Mouse (Mus musculus) myocyte (in vitro differentiated cells): ENCODE results near the gene Hist1h1d. TPM values are rescaled to one million over a fixed set of nuclear protein-coding genes. Genes with fewer than 3 reads are reported as not detected.
A peak's percentile ranks its signal among the peaks of the same experiment; 100 is the strongest.
"Not testable (repeated sequence)": the region's sequence is repeated elsewhere in the genome, so short reads cannot be mapped to it uniquely, and the experiment has no call there.

Source experiments
- H3K27me3 ChIP-seq: one replicate; pipeline ENCODE4 v1.6.1; 2011; ENCODE audit not compliant: control insufficient read depth, insufficient read depth, insufficient read length
- H3K36me3 ChIP-seq: one replicate; pipeline ENCODE4 v1.6.1; 2011; ENCODE audit not compliant: control insufficient read depth, insufficient read depth
- H3K4me2 ChIP-seq: one replicate; pipeline ENCODE4 v1.6.1; 2011; ENCODE audit warnings: low read depth, control low read depth
- H3K4me3 ChIP-seq: one replicate; pipeline ENCODE4 v1.5.1; 2011; ENCODE audit warnings: mild to moderate bottlenecking, control low read depth, moderate library complexity
- H3K79me2 ChIP-seq: one replicate; pipeline ENCODE4 v1.6.1; 2011; ENCODE audit not compliant: control insufficient read depth, insufficient read depth
- H3ac ChIP-seq: one replicate; pipeline ENCODE4 v1.6.1; 2011; ENCODE audit not compliant: control insufficient read depth, insufficient read length
- CEBPB ChIP-seq: IDR thresholded peaks from 2 replicates; pipeline ENCODE4 v1.6.1; 2011; ENCODE audit warnings: mild to moderate bottlenecking, moderate library complexity; ENCODE audit not compliant: poor library complexity, insufficient read depth, severe bottlenecking
- E2F4 ChIP-seq: IDR thresholded peaks from one replicate; pipeline ENCODE4 v1.6.1; 2011; ENCODE audit warnings: mild to moderate bottlenecking, control low read depth, moderate library complexity; ENCODE audit not compliant: insufficient read depth
- MAX ChIP-seq: IDR thresholded peaks from one replicate; pipeline ENCODE4 v1.6.1; 2011; ENCODE audit warnings: low read depth, mild to moderate bottlenecking, control low read depth
- MYOD1 ChIP-seq, 3 experiments: IDR thresholded peaks; one replicate each; pipeline ENCODE4 v1.6.1; 2011; ENCODE audit warnings: control low read depth in 2 of 3, low read depth in 2 of 3, mild to moderate bottlenecking in 2 of 3, moderate library complexity in 1 of 3; ENCODE audit not compliant: insufficient read length in 2 of 3, control insufficient read depth in 1 of 3
- MYOG ChIP-seq, 3 experiments: IDR thresholded peaks; one replicate each; pipeline ENCODE4 v1.6.1; 2011; ENCODE audit warnings: control low read depth in 2 of 3, low read depth in 2 of 3, mild to moderate bottlenecking in 2 of 3; ENCODE audit not compliant: insufficient read length in 2 of 3, control insufficient read depth in 1 of 3, insufficient read depth in 1 of 3
- POLR2A ChIP-seq: IDR thresholded peaks from one replicate; pipeline ENCODE4 v1.6.1; 2011; ENCODE audit warnings: low read depth, mild to moderate bottlenecking, control low read depth, moderate library complexity; ENCODE audit not compliant: insufficient read length
- POLR2AphosphoS2 ChIP-seq: IDR thresholded peaks from one replicate; pipeline ENCODE4 v1.6.1; 2011; ENCODE audit warnings: low read depth, control low read depth; ENCODE audit not compliant: insufficient read length
- REST ChIP-seq: IDR thresholded peaks from one replicate; pipeline ENCODE4 v1.6.1; 2011; ENCODE audit warnings: mild to moderate bottlenecking, control low read depth, moderate library complexity; ENCODE audit not compliant: insufficient read depth, insufficient read length
- SRF ChIP-seq: IDR thresholded peaks from one replicate; pipeline ENCODE4 v1.6.1; 2011; ENCODE audit warnings: low read depth; ENCODE audit not compliant: control insufficient read depth, insufficient read length
- TCF12 ChIP-seq: IDR thresholded peaks from one replicate; pipeline ENCODE4 v1.6.1; 2011; ENCODE audit warnings: mild to moderate bottlenecking, control low read depth; ENCODE audit not compliant: poor library complexity, insufficient read depth, severe bottlenecking
- TCF3 ChIP-seq: IDR thresholded peaks from one replicate; pipeline ENCODE4 v1.6.1; 2011; ENCODE audit warnings: low read depth, control low read depth; ENCODE audit not compliant: insufficient read length
- USF1 ChIP-seq: IDR thresholded peaks from one replicate; pipeline ENCODE4 v1.6.1; 2011; ENCODE audit warnings: low read depth, mild to moderate bottlenecking, control low read depth, moderate library complexity
- polyA plus RNA-seq: library from polyadenylated mRNA; unstranded; fragments of >200 nt; fragmentation: generic; extraction: Trizol; gene quantifications from one replicate; pipeline ENCODE4 v1.2.1, GENCODE M21; 2012; ENCODE audit warnings: missing spikeins

Hist1h1d gene
- polyA plus RNA-seq, 1 experiment, result 0.65 TPM

DNA sequence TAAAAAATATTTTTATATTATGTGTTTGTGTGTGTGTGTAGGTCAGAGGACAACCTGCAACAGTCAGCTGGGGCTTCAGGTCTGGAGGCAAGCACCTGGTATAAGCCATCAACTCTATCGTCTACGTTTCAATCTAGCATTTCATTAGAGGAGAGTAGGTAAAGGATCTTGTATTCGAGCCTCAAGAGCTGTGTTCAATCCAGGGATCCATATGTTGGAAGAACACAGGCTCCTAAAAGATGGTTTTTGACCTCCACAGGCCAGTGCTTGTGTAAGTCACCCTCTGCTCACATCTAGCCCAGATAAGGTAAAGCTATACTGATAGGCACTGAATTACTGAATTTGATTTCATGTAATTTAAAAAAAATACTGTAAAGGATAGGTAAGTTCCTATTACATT, 3.8 kb downstream of the Hist1h1d start:
- Histone ChIP-seq H3K36me3 (no peaks in the 10 kb centered on the region), H3K4me2 (peak overlapping the region; percentile 68), H3K79me2 (no peaks in the 10 kb centered on the region), H3K4me3 (peak overlapping the region; percentile 52), H3K27me3 (no peaks in the 10 kb centered on the region), H3ac (no peak overlapping the region)
- TF ChIP-seq SRF, result no peak
- no peak for TF ChIP-seq MYOD1 (IDR thresholded peaks at IDR 0.05; ENCODE audit: control insufficient read depth in 1 of 3, insufficient read length in 2 of 3, low read depth in 2 of 3)
- TF ChIP-seq TCF12, result no peak
- no peak for TF ChIP-seq POLR2A
- no peak for TF ChIP-seq E2F4
- TF ChIP-seq CEBPB, result no peak
- no peak for TF ChIP-seq MAX
- TF ChIP-seq TCF3, result no peak
- TF ChIP-seq REST, result no peak
- no peak for TF ChIP-seq USF1
- TF ChIP-seq POLR2AphosphoS2, result no peak
- TF ChIP-seq MYOG (IDR thresholded peaks at IDR 0.05; ENCODE audit: control insufficient read depth in 1 of 3, insufficient read depth in 1 of 3, insufficient read length in 2 of 3, low read depth in 2 of 3), result no peak

DNA sequence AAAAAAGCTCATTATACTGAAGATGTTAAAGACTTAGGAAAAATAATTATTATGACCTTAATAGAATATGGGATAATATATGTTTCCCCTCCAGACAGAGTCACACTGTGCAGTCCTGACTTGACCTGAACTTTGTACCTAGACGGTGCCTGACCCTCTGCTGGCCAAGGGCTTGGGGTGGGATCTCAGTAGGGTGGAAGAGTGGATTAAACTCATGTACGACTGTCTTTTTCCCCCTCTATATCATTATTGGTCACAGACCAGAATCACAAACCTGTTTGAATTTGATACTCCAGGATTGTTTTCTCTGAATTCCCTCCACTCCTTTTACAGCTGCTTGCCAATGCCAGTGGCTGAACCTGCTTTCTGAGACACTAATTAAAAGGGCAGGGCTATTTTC, 7.6 kb downstream of the Hist1h1d start:
- not testable (repeated sequence) for H3ac ChIP-seq, H3K36me3 ChIP-seq, H3K79me2 ChIP-seq, H3K27me3 ChIP-seq, H3K4me2 ChIP-seq, H3K4me3 ChIP-seq

DNA sequence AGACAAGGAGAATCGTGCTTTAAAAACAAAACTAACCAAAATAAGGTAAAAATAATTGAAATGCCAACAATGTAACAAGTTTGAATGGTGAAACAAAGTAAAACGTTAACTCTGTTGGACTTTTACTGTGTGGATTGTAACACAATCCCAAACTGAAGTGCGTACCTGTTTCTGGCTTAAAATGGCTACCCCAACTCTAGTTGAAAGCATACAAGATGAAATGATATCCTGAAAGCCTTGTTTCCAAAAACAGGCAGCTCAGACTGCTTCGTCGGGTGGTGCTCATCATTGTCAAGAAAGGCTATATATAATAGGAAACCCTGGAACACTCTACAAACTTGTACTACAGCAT, 8.4 kb downstream of the Hist1h1d start:
- H3K4me3 ChIP-seq, result peak overlapping the region; percentile 28

GRCm38 (mm10) chr13:23561883-23562659, 9.0 kb downstream of the Hist1h1d start, which contains the start of gene Hist1h3e:
Gene Hist1h3e (minus strand): TSS chr13:23562369.
- H3K27me3 ChIP-seq, H3K79me2 ChIP-seq, H3K36me3 ChIP-seq, H3ac ChIP-seq: not testable (repeated sequence)
- H3K4me2 ChIP-seq, result peak within 1 kb of the TSS; percentile 99
- peak; percentile 95 for TF ChIP-seq POLR2AphosphoS2
- peak within 1 kb of the TSS; percentile 28 for H3K4me3 ChIP-seq

More for the DNA sequence above, 8.4 kb downstream of the Hist1h1d start:
- not testable (repeated sequence) for H3K27me3 ChIP-seq, H3K79me2 ChIP-seq, H3ac ChIP-seq, H3K36me3 ChIP-seq
- peak overlapping the region; percentile 99 for H3K4me2 ChIP-seq

GRCm38 (mm10) chr13:23562699-23563462, 9.8 kb downstream of the Hist1h1d start:
- no peaks in the 10 kb centered on the region for H3K36me3 ChIP-seq
- no peak for TF ChIP-seq TCF12
- no peak for TF ChIP-seq USF1
- TF ChIP-seq POLR2A, result no peak
- no peak for TF ChIP-seq MAX
- TF ChIP-seq REST, result no peak
- TF ChIP-seq E2F4, result no peak
- no peak for TF ChIP-seq MYOG (IDR thresholded peaks at IDR 0.05; ENCODE audit: control insufficient read depth in 1 of 3, insufficient read depth in 1 of 3, insufficient read length in 2 of 3, low read depth in 2 of 3)
- TF ChIP-seq MYOD1 (IDR thresholded peaks at IDR 0.05; ENCODE audit: control insufficient read depth in 1 of 3, insufficient read length in 2 of 3, low read depth in 2 of 3), result no peak
- TF ChIP-seq POLR2AphosphoS2, result no peak
- no peak for TF ChIP-seq SRF
- TF ChIP-seq CEBPB, result no peak
- TF ChIP-seq TCF3, result no peak
- no peaks in the 10 kb centered on the region for H3K27me3 ChIP-seq
- peak overlapping the region; percentile 28 for H3K4me3 ChIP-seq
- peak overlapping the region; percentile 99 for H3K4me2 ChIP-seq
- no peaks in the 10 kb centered on the region for H3K79me2 ChIP-seq
- no peak overlapping the region for H3ac ChIP-seq
